Mouse (Mus musculus) liver, postnatal 0 days (tissue): ENCODE results near the gene 2410137M14Rik.

Experiments used
- CTCF ChIP-seq: sonication (generic); IDR thresholded peaks from 2 replicates; pipeline ENCODE4 v1.5.1; 2016; ENCODE audit warnings: antibody characterized with exemption, low read depth
- EP300 ChIP-seq: IDR thresholded peaks from 2 replicates; pipeline ENCODE4 v1.6.1; 2016; ENCODE audit warnings: antibody characterized with exemption, low read depth, mild to moderate bottlenecking

DNA sequence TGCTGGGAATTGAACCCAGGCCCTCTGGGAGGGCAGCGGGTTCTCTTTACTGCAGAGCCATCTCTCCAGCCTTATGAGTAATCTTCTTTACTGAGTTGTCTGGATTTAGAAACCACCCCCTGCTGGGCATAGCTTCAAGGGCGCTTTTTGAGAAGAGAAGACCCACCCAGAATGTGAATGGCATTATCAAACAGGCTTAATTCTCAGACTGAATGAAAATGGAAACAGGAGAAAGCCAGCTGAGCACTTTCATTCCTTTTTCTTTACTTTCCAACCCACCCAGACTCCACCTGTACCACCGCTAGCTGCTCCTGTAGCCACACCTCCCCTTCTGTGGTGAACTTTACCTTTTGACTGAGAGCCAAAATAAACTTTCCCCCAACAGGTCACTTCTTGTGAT lies 14.4 kb upstream of the 2410137M14Rik start:
- TF ChIP-seq EP300 (no peak), CTCF (no peak)
